Comparison of ENCODE assay signal across 8 mouse cellular contexts in the genomic region with DNA sequence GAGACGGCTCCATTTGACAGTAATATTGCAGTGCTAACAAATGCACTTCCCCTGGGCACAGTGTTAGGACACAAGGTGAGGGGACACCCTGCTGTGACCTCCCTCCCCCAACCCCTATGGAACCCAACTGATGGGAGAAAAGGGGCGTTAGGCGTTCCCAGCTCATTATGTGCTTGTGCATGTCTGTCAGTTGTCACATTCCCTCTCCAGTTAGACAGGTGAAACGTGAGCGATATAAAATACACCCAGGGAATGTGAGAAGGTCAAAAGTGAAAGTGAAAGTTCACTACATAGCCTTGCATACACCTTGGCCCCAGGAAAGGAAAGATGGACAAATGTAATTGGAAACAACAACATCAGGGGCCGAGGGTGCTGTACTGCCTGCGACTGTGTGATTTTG. TPM values are rescaled to one million over a fixed set of nuclear protein-coding genes. Genes with fewer than 3 reads are reported as not detected.
DNase-seq lines count a peak whose midpoint lies in the region; ATAC-seq and TF ChIP-seq lines count a peak whose summit lies in the region.

No protein-coding gene starts in this region.

- peaks cover 35% of the 10 kb centered on the region for H3K27me3 ChIP-seq in heart, embryonic 10.5 days (ENCODE audit: insufficient read depth, poor library complexity, severe bottlenecking)
- H3K27me3 ChIP-seq in heart, embryonic 13.5 days (replicated peaks): peaks cover 34% of the 10 kb centered on the region
- H3K27me3 ChIP-seq in liver, postnatal 0 days (ENCODE audit: insufficient read depth, low read length): peaks cover 5% of the 10 kb centered on the region

- H3K27ac ChIP-seq in heart, embryonic 10.5 days: 0 out of 2 replicates have a peak overlapping the region, but pooled peaks have one; percentile 3
- H3K27ac ChIP-seq in heart, embryonic 13.5 days (replicated peaks): no peak overlapping the region
- no peak overlapping the region for H3K27ac ChIP-seq in liver, postnatal 0 days (ENCODE audit: low read depth)

- no peak for TF ChIP-seq EP300 in liver, postnatal 0 days (IDR thresholded peaks at IDR 0.05; ENCODE audit: low read depth)

- intact Hi-C loops in heart, postnatal 14 days (cut with DNase I): loop anchor here (5.0 kb wide), 1 partner anchor 98 kb away; no protein-coding TSS in a partner anchor

- peak overlapping the region; percentile 98 for H3K9ac ChIP-seq in heart, embryonic 13.5 days
- peak overlapping the region; percentile 93 for H3K9ac ChIP-seq in liver, postnatal 0 days (replicated peaks)

- ATAC-seq in heart, embryonic 13.5 days (ENCODE audit: extremely low read depth, insufficient number of reproducible peaks, low FRiP score, low TSS enrichment): no peak
- no peak for ATAC-seq in liver, postnatal 0 days

- no peaks in the 10 kb centered on the region for H3K9me3 ChIP-seq in heart, embryonic 10.5 days
- H3K9me3 ChIP-seq in heart, embryonic 13.5 days: no peaks in the 10 kb centered on the region
- H3K9me3 ChIP-seq in liver, postnatal 0 days (ENCODE audit: low read length): no peaks in the 10 kb centered on the region

- WGBS in heart, embryonic 10.5 days: 22% methylated on average over 7 of the region's 7 CpGs
- WGBS in heart, embryonic 13.5 days: 21% methylated on average over 7 of the region's 7 CpGs
- 16% methylated on average over 7 of the region's 7 CpGs for WGBS in liver, postnatal 0 days (ENCODE audit: insufficient replicate concordance)

- peak overlapping the region; percentile 85 for H3K4me2 ChIP-seq in heart, embryonic 13.5 days
- H3K4me2 ChIP-seq in liver, postnatal 0 days (ENCODE audit: low read depth, low read length): peak overlapping the region; percentile 96

- H3K36me3 ChIP-seq in heart, embryonic 10.5 days: peaks cover 2% of the 10 kb centered on the region; the same call in 1 of the 2 replicates
- H3K36me3 ChIP-seq in heart, embryonic 13.5 days: peaks cover 8% of the 10 kb centered on the region
- H3K36me3 ChIP-seq in liver, postnatal 0 days (replicated peaks; ENCODE audit: insufficient read depth, low read length): no peaks in the 10 kb centered on the region

- TF ChIP-seq CTCF in liver, postnatal 0 days (IDR thresholded peaks at IDR 0.05; ENCODE audit: low read depth): no peak

- DNase-seq in heart, embryonic 10.5 days (ENCODE audit: low spot score): no peak
- DNase-seq in heart, postnatal 14 days: no peak
- peak; percentile 23 for DNase-seq in MEL-GATA-1-ER (ENCODE audit: extremely low read depth, low read depth)
- DNase-seq in liver, postnatal 0 days: no peak
- no peak for DNase-seq in adrenal gland, postnatal 14 days
- no peak for DNase-seq in layer of hippocampus, postnatal 36 days
- no peak for DNase-seq in embryo, embryonic 10 days (ENCODE audit: low spot score)

- H3K4me1 ChIP-seq in heart, embryonic 10.5 days: peaks cover 30% of the 10 kb centered on the region
- H3K4me1 ChIP-seq in heart, embryonic 13.5 days: peaks cover 29% of the 10 kb centered on the region
- H3K4me1 ChIP-seq in liver, postnatal 0 days (ENCODE audit: insufficient read depth): peaks cover 30% of the 10 kb centered on the region

- peak overlapping the region; percentile 97 for H3K4me3 ChIP-seq in heart, embryonic 10.5 days
- H3K4me3 ChIP-seq in heart, embryonic 13.5 days: peak overlapping the region; percentile 90
- peak overlapping the region; percentile 90 for H3K4me3 ChIP-seq in liver, postnatal 0 days (ENCODE audit: low read depth, low read length)

RNA-seq across cellular contexts. Expression of gene Car7, which starts 0.9 kb away (rescaled TPM):
- 0.90 and 2.3 TPM in 2 replicates for polyA plus RNA-seq in heart, embryonic 10.5 days (2016; fragmentation: Nextera tagmentation; extraction: Ambion mirVana)
- total RNA-seq in heart, postnatal 14 days (2021): 1 to 10 TPM; 4.8 to 4.9 TPM
- 0.80 and 1.4 TPM in 2 replicates for polyA plus RNA-seq in heart, embryonic 13.5 days (2015; fragmentation: Nextera tagmentation; extraction: Ambion mirVana)
- 2.1 and 3.5 TPM in 2 replicates for polyA plus RNA-seq in liver, postnatal 0 days (2015; fragmentation: Nextera tagmentation; extraction: Ambion mirVana)
- 4.0 and 4.1 TPM in 2 replicates for total RNA-seq in adrenal gland, postnatal 14 days (2021)
- 10 to 100 TPM; 15.2 to 17.7 TPM for total RNA-seq in layer of hippocampus, postnatal 36 days (2021)

RNA-seq across cellular contexts. Expression of gene Nae1, which starts 0.9 kb away (rescaled TPM):
- 91.2 and 95.6 TPM in 2 replicates for polyA plus RNA-seq in heart, embryonic 10.5 days (2016; fragmentation: Nextera tagmentation; extraction: Ambion mirVana)
- 10 to 100 TPM; 28.3 to 30.0 TPM for total RNA-seq in heart, postnatal 14 days (2021)
- polyA plus RNA-seq in heart, embryonic 13.5 days (2015; fragmentation: Nextera tagmentation; extraction: Ambion mirVana): 71.5 and 73.8 TPM in 2 replicates
- 24.3 and 24.4 TPM in 2 replicates for polyA plus RNA-seq in liver, postnatal 0 days (2015; fragmentation: Nextera tagmentation; extraction: Ambion mirVana)
- total RNA-seq in adrenal gland, postnatal 14 days (2021): 30.2 and 31.1 TPM in 2 replicates
- total RNA-seq in layer of hippocampus, postnatal 36 days (2021): 10 to 100 TPM; 45.5 to 48.9 TPM

RNA-seq across cellular contexts. Expression of gene Terb1, which starts 25.7 kb away (rescaled TPM):
- 0.16 and 0.21 TPM in 2 replicates for polyA plus RNA-seq in heart, embryonic 10.5 days (2016; fragmentation: Nextera tagmentation; extraction: Ambion mirVana)
- total RNA-seq in heart, postnatal 14 days (2021): not detected
- polyA plus RNA-seq in heart, embryonic 13.5 days (2015; fragmentation: Nextera tagmentation; extraction: Ambion mirVana): 0.05 and 0.15 TPM in 2 replicates
- 0.05 and 0.06 TPM in 2 replicates for polyA plus RNA-seq in liver, postnatal 0 days (2015; fragmentation: Nextera tagmentation; extraction: Ambion mirVana)
- 0.23 TPM in 1 of 2 replicates, not detected in the other for total RNA-seq in adrenal gland, postnatal 14 days (2021)
- under 1 TPM; 0.35 to 0.66 TPM for total RNA-seq in layer of hippocampus, postnatal 36 days (2021)

RNA-seq across cellular contexts. Expression of gene Pdp2, which starts 55.9 kb away (rescaled TPM):
- polyA plus RNA-seq in heart, embryonic 10.5 days (2016; fragmentation: Nextera tagmentation; extraction: Ambion mirVana): 10.9 and 11.0 TPM in 2 replicates
- total RNA-seq in heart, postnatal 14 days (2021): 10 to 100 TPM; 17.0 to 18.2 TPM
- polyA plus RNA-seq in heart, embryonic 13.5 days (2015; fragmentation: Nextera tagmentation; extraction: Ambion mirVana): 7.1 and 7.3 TPM in 2 replicates
- polyA plus RNA-seq in liver, postnatal 0 days (2015; fragmentation: Nextera tagmentation; extraction: Ambion mirVana): 10.0 and 10.1 TPM in 2 replicates
- total RNA-seq in adrenal gland, postnatal 14 days (2021): 37.2 and 38.0 TPM in 2 replicates
- total RNA-seq in layer of hippocampus, postnatal 36 days (2021): 1 to 10 TPM; 7.3 to 7.4 TPM
